In the genomic region with DNA sequence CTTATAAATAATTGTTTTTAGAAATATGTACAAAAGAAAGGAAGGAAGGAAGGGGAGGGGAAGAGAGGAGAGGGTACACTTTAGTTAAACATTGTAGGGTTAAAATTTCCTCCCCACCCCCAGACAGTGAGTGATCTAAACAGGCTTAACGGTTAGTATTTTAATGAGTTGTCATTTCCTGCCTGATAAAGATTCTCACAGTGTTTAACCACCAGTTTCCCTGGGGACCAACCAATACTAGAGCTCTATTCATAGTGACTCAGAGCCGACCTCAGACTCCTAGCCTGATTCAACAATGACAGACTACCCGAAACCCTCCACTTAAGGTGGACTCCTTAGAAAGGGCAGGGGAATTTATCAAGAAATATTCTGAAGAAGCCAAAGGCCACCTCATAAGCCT, we compare ENCODE assay signal across 9 mouse cellular contexts. TPM values are rescaled to one million over a fixed set of nuclear protein-coding genes. Genes with fewer than 3 reads are reported as not detected.
A peak's percentile ranks its signal among the peaks of the same experiment; 100 is the strongest.
DNase-seq lines count a peak whose midpoint lies in the region; ATAC-seq and TF ChIP-seq lines count a peak whose summit lies in the region.
"Had no signal": no experiment of that assay in that cellular context is flagged by ENCODE, and none has a peak within 500 bp of the region (broad histone marks: within the 10 kb centered on the region; RNA-seq: fewer than 3 reads in every experiment).

No protein-coding gene starts in this region.

- H3K36me3 ChIP-seq in limb, embryonic 14.5 days (ENCODE audit: control insufficient read depth, insufficient read depth, low read length), result 0 out of 2 replicates have a peak, but pooled peaks cover 3% of the 10 kb centered on the region
- H3K36me3 ChIP-seq in limb, embryonic 10.5 days, result peaks cover 4% of the 10 kb centered on the region; the same call in 1 of the 2 replicates
- H3K36me3 ChIP-seq in CH12.LX (replicated peaks in 1 of 2; ENCODE audit: control insufficient read depth in 1 of 2, insufficient read depth in 1 of 2, low read length in 1 of 2), result peaks cover 2 to 4% of the 10 kb centered on the region in 2 experiments
- peaks cover 13% of the 10 kb centered on the region for H3K36me3 ChIP-seq in megakaryocyte, embryonic 14.5 days (replicated peaks; ENCODE audit: low read length)

- in situ Hi-C loops in CH12.LX (cut with MboI; ENCODE audit: low pct_ligation_motif_present, low pct_unique_long_range_greater_than_20kb, low sequenced_read_pairs), result no loop called here

- no peak overlapping the region for H3K4me3 ChIP-seq in limb, embryonic 14.5 days (replicated peaks; ENCODE audit: low read length)
- no peak overlapping the region for H3K4me3 ChIP-seq in limb, embryonic 10.5 days
- no peak overlapping the region for H3K4me3 ChIP-seq in CH12.LX (replicated peaks in 1 of 3; ENCODE audit: low read depth in 2 of 3, low read length in 2 of 3, poor library complexity in 1 of 3)
- H3K4me3 ChIP-seq in megakaryocyte, embryonic 14.5 days (replicated peaks), result peak overlapping the region; percentile 62

- peak; percentile 97 for TF ChIP-seq EP300 in CH12.LX (IDR thresholded peaks at IDR 0.05; ENCODE audit: low read length)

- DNase-seq in limb, embryonic 14.5 days (ENCODE audit: low spot score), result peak; percentile 37
- DNase-seq in limb, embryonic 10.5 days (ENCODE audit: low spot score), result no peak
- DNase-seq in CH12.LX (ENCODE audit: extremely low read depth), result peak; percentile 99
- DNase-seq in layer of hippocampus, postnatal 25 days (ENCODE audit: extremely low spot score in 1 of 2, low spot score in 1 of 2), result no peak
- no peak for DNase-seq in thymus, postnatal 10 days (ENCODE audit: low spot score in 2 of 2)
- DNase-seq in gastrocnemius, postnatal 14 days, result no peak
- DNase-seq: adrenal gland, postnatal 36 days had no signal

- no peak overlapping the region for H3K27ac ChIP-seq in limb, embryonic 14.5 days (replicated peaks; ENCODE audit: low read depth, low read length)
- H3K27ac ChIP-seq in limb, embryonic 10.5 days, result no peak overlapping the region
- H3K27ac ChIP-seq in CH12.LX (ENCODE audit: insufficient read depth, low read depth), result peak overlapping the region; percentile 88

- peaks cover 8% of the 10 kb centered on the region for H3K79me2 ChIP-seq in CH12.LX (replicated peaks; ENCODE audit: control insufficient read depth, extremely low read depth, insufficient read depth, poor library complexity, severe bottlenecking)

- peaks cover 1% of the 10 kb centered on the region; the same call in 1 of the 2 replicates for H3K4me1 ChIP-seq in limb, embryonic 14.5 days (ENCODE audit: control insufficient read depth, insufficient read depth, low read length)
- peaks cover 7% of the 10 kb centered on the region for H3K4me1 ChIP-seq in limb, embryonic 10.5 days
- H3K4me1 ChIP-seq in CH12.LX (ENCODE audit: control insufficient read depth in 1 of 2, insufficient read depth in 2 of 2), result peaks cover 32 to 85% of the 10 kb centered on the region in 2 experiments
- H3K4me1 ChIP-seq in megakaryocyte, embryonic 14.5 days, result peaks cover 91% of the 10 kb centered on the region

- TF ChIP-seq CTCF in CH12.LX (conservative IDR thresholded peaks at IDR 0.05 in 1 of 2, IDR thresholded peaks at IDR 0.05 in 1 of 2; ENCODE audit: low read depth in 2 of 2, low read length in 2 of 2), result no peak

- dilution Hi-C loops in CH12.LX (cut with MboI; ENCODE audit: extremely low pct_ligation_motif_present, extremely low pct_unique_long_range_greater_than_20kb, low sequenced_read_pairs), result no loop called here

- H3K4me2 ChIP-seq in limb, embryonic 14.5 days (replicated peaks; ENCODE audit: low read depth, low read length, severe bottlenecking), result no peak overlapping the region
- H3K4me2 ChIP-seq in CH12.LX (ENCODE audit: insufficient read depth, low read depth, poor library complexity, severe bottlenecking), result peak overlapping the region; percentile 79

- TF ChIP-seq RAD21 in CH12.LX (IDR thresholded peaks at IDR 0.05; ENCODE audit: low read depth, low read length), result no peak; the same call in 1 of the 2 replicates

- 25% methylated on average over 3 of the region's 3 CpGs for WGBS in limb, embryonic 14.5 days
- WGBS in limb, embryonic 10.5 days, result 42% methylated on average over 3 of the region's 3 CpGs

- no peaks in the 10 kb centered on the region for H3K27me3 ChIP-seq in limb, embryonic 14.5 days (ENCODE audit: control insufficient read depth, insufficient read depth, low read length)
- no peaks in the 10 kb centered on the region for H3K27me3 ChIP-seq in limb, embryonic 10.5 days (ENCODE audit: low read depth, poor library complexity, severe bottlenecking)
- no peaks in the 10 kb centered on the region for H3K27me3 ChIP-seq in CH12.LX (replicated peaks)
- no peaks in the 10 kb centered on the region for H3K27me3 ChIP-seq in megakaryocyte, embryonic 14.5 days (replicated peaks)

- TF ChIP-seq POLR2A in limb, embryonic 14.5 days (IDR thresholded peaks at IDR 0.05; ENCODE audit: borderline replicate concordance, extremely low read depth, insufficient read depth, insufficient read length), result no peak
- peak; percentile 50; the same call in 1 of the 2 replicates for TF ChIP-seq POLR2A in CH12.LX (IDR thresholded peaks at IDR 0.05; ENCODE audit: low read depth, low read length)

- H3K9ac ChIP-seq in limb, embryonic 14.5 days (ENCODE audit: low read depth, low read length, severe bottlenecking), result no peak overlapping the region
- peak overlapping the region; percentile 73 for H3K9ac ChIP-seq in CH12.LX (ENCODE audit: insufficient read depth, low read depth)

- intact Hi-C loops in gastrocnemius, postnatal 14 days (cut with DNase I; ENCODE audit: low total_unique reads), result no loop called here

- no peaks in the 10 kb centered on the region for H3K9me3 ChIP-seq in limb, embryonic 14.5 days (ENCODE audit: control insufficient read depth, low read length)
- no peaks in the 10 kb centered on the region for H3K9me3 ChIP-seq in limb, embryonic 10.5 days (replicated peaks)
- no peaks in the 10 kb centered on the region for H3K9me3 ChIP-seq in CH12.LX (replicated peaks; ENCODE audit: low read length)
- no peaks in the 10 kb centered on the region for H3K9me3 ChIP-seq in megakaryocyte, embryonic 14.5 days

- no peak for ATAC-seq in limb, embryonic 14.5 days (ENCODE audit: low FRiP score, low read depth)
- 0 out of 2 replicates have a peak, but pooled peaks have one; percentile 15 for ATAC-seq in erythroblast, adult 5-6 weeks (replicated peaks; ENCODE audit: low FRiP score, poor library complexity, severe bottlenecking)

TF ChIP-seq in CH12.LX, 34 proteins besides CTCF, POLR2A, EP300 and RAD21 (continues in another document):
- TF ChIP-seq ZC3H11A (IDR thresholded peaks at IDR 0.05; ENCODE audit: low read depth, low read length) (no peak), CHD1 (IDR thresholded peaks at IDR 0.05; ENCODE audit: low read depth, low read length) (no peak), ZMIZ1 (IDR thresholded peaks at IDR 0.05; ENCODE audit: low read depth, low read length) (no peak), BHLHE40 (IDR thresholded peaks at IDR 0.05; ENCODE audit: low read depth, low read length) (peak; percentile 75), NRF1 (IDR thresholded peaks at IDR 0.05; ENCODE audit: low read depth, low read length) (no peak), HCFC1 (IDR thresholded peaks at IDR 0.05; ENCODE audit: low read depth, low read length) (0 out of 2 replicates have a peak, but pooled peaks have one; percentile 46), NELFE (IDR thresholded peaks at IDR 0.05; ENCODE audit: low read depth, low read length) (no peak; the same call in 1 of the 2 replicates), JUND (conservative IDR thresholded peaks at IDR 0.05; ENCODE audit: low read depth, low read length) (peak; percentile 92), ETS1 (conservative IDR thresholded peaks at IDR 0.05; ENCODE audit: low read depth, low read length) (peak; percentile 98), MAX (IDR thresholded peaks at IDR 0.05; ENCODE audit: low read length) (no peak), ELF1 (IDR thresholded peaks at IDR 0.05; ENCODE audit: low read depth, low read length) (0 out of 2 replicates have a peak, but pooled peaks have one; percentile 39), USF1 (IDR thresholded peaks at IDR 0.05; ENCODE audit: low read depth, low read length) (no peak), MEF2A (IDR thresholded peaks at IDR 0.05; ENCODE audit: borderline replicate concordance, low read depth, low read length) (peak; percentile 95), MYC (IDR thresholded peaks at IDR 0.05; ENCODE audit: low read depth, low read length) (peak; percentile 42; the same call in 1 of the 2 replicates), SIN3A (IDR thresholded peaks at IDR 0.05; ENCODE audit: low read length) (no peak), TCF12 (IDR thresholded peaks at IDR 0.05; ENCODE audit: low read depth, low read length) (peak; percentile 87)

RNA-seq across cellular contexts. Expression of a gene that starts 48.2 kb away (rescaled TPM):
- 7.1 and 7.6 TPM in 2 replicates for polyA plus RNA-seq in limb, embryonic 14.5 days (2012; rRNA removed)
- polyA plus RNA-seq in limb, embryonic 14.5 days (2014; fragmentation: Nextera tagmentation; extraction: Ambion mirVana), result 10.1 and 10.5 TPM in 2 replicates
- 9.8 and 10.8 TPM in 2 replicates for polyA plus RNA-seq in limb, embryonic 10.5 days (2016; fragmentation: Nextera tagmentation; extraction: Ambion mirVana)
- 11.9 and 14.3 TPM in 2 replicates for total RNA-seq in CH12.LX (2012; rRNA removed)
- 9.7 and 9.8 TPM in 2 replicates for total RNA-seq in CH12.LX (2014; rRNA removed)
- 12.6 and 13.4 TPM in 2 replicates for polyA plus RNA-seq in CH12.LX (2012; ENCODE audit: insufficient read length, low read depth)
- 0.77 and 8.8 TPM in 2 replicates for total RNA-seq in erythroblast, adult 5-6 weeks (2015; ENCODE audit: low replicate concordance)
- 2.6 and 5.4 TPM in 2 replicates for total RNA-seq in erythroblast, adult 5-6 weeks (2017; ENCODE audit: low replicate concordance)
- polyA plus RNA-seq in megakaryocyte, embryonic 14.5 days (2012; ENCODE audit: insufficient read depth, low replicate concordance), result 0.32 TPM in 1 of 2 replicates, not detected in the other
- total RNA-seq in layer of hippocampus, postnatal 25 days (2021), result 1 to 10 TPM; 5.1 to 6.8 TPM
- 1 to 10 TPM; 4.6 to 4.8 TPM for total RNA-seq in gastrocnemius, postnatal 14 days (2021)

RNA-seq across cellular contexts. Expression of a gene that starts 48.4 kb away (rescaled TPM):
- 26.6 and 33.5 TPM in 2 replicates for polyA plus RNA-seq in limb, embryonic 14.5 days (2012; rRNA removed)
- 59.4 and 73.1 TPM in 2 replicates for polyA plus RNA-seq in limb, embryonic 14.5 days (2014; fragmentation: Nextera tagmentation; extraction: Ambion mirVana)
- 47.3 and 64.3 TPM in 2 replicates for polyA plus RNA-seq in limb, embryonic 10.5 days (2016; fragmentation: Nextera tagmentation; extraction: Ambion mirVana)
- total RNA-seq in CH12.LX (2012; rRNA removed) (45.2 and 56.7 TPM in 2 replicates), CH12.LX (2014; rRNA removed) (76.9 and 79.9 TPM in 2 replicates)
- 110 and 152 TPM in 2 replicates for polyA plus RNA-seq in CH12.LX (2012; ENCODE audit: insufficient read length, low read depth)
- 7.5 and 12.7 TPM in 2 replicates for total RNA-seq in erythroblast, adult 5-6 weeks (2015; ENCODE audit: low replicate concordance)
- 20.2 and 24.7 TPM in 2 replicates for total RNA-seq in erythroblast, adult 5-6 weeks (2017; ENCODE audit: low replicate concordance)
- 5.3 TPM in 1 of 2 replicates, not detected in the other for polyA plus RNA-seq in megakaryocyte, embryonic 14.5 days (2012; ENCODE audit: insufficient read depth, low replicate concordance)
- 10 to 100 TPM; 34.5 to 41.6 TPM for total RNA-seq in layer of hippocampus, postnatal 25 days (2021)
- total RNA-seq in gastrocnemius, postnatal 14 days (2021), result 10 to 100 TPM; 28.8 to 28.9 TPM

Comparison
In these comparisons a context has a peak if more than half of its experiments do, and no peak if none do; other contexts are left out.
1. DNase-seq: peak in limb, embryonic 14.5 days (single experiment) and CH12.LX (single experiment); none in limb, embryonic 10.5 days (single experiment), layer of hippocampus, postnatal 25 days (0 of 2), thymus, postnatal 10 days (0 of 2) and gastrocnemius, postnatal 14 days (single experiment).